Mouse (Mus musculus) hindbrain, embryonic 16.5 days (tissue): ENCODE data around the gene Astn2. TPM values are rescaled to one million over a fixed set of nuclear protein-coding genes. Genes with fewer than 3 reads are reported as not detected.

ENCODE experiments used
- ATAC-seq: fragments of 200-750 bp; cut with Nextera tagmentation; 2 replicates; pipeline ENCODE4 v1.8.0; 2017; ENCODE audit warnings: moderate TSS enrichment, moderate library complexity
- H3K27ac ChIP-seq: fragments of 300-500 bp; sonication (generic); 2 replicates; pipeline ENCODE4 v1.5.1; 2014; ENCODE audit warnings: low read depth, mild to moderate bottlenecking, control low read depth, low read length, moderate library complexity
- H3K27me3 ChIP-seq: fragments of 300-500 bp; sonication (generic); replicated peaks from 2 replicates; pipeline ENCODE4 v1.6.1; 2014; ENCODE audit warnings: low read length; ENCODE audit not compliant: control insufficient read depth, insufficient read depth
- H3K36me3 ChIP-seq: fragments of 300-500 bp; sonication (generic); 2 replicates; pipeline ENCODE4 v1.6.1; 2014; ENCODE audit warnings: mild to moderate bottlenecking, low read length, moderate library complexity, mixed read lengths; ENCODE audit not compliant: control insufficient read depth, insufficient read depth
- H3K4me1 ChIP-seq: fragments of 300-500 bp; sonication (generic); 2 replicates; pipeline ENCODE4 v1.6.1; 2014; ENCODE audit warnings: low read depth, low read length; ENCODE audit not compliant: control insufficient read depth, insufficient read depth
- H3K4me2 ChIP-seq: fragments of 300-500 bp; sonication (generic); 2 replicates; pipeline ENCODE4 v1.6.1; 2014; ENCODE audit warnings: mild to moderate bottlenecking, low read length, control low read depth, moderate library complexity
- H3K4me3 ChIP-seq: fragments of 300-500 bp; sonication (generic); 2 replicates; pipeline ENCODE4 v1.5.1; 2014; ENCODE audit warnings: mild to moderate bottlenecking, low read length, control low read depth, moderate library complexity
- H3K9ac ChIP-seq: fragments of 300-500 bp; sonication (generic); 2 replicates; pipeline ENCODE4 v1.6.1; 2014; ENCODE audit warnings: low read depth, mild to moderate bottlenecking, control low read depth, low read length, moderate library complexity
- H3K9me3 ChIP-seq: fragments of 300-500 bp; sonication (generic); 2 replicates; pipeline ENCODE4 v1.6.1; 2014; ENCODE audit warnings: mild to moderate bottlenecking, low read length, moderate library complexity; ENCODE audit not compliant: control insufficient read depth
- WGBS: fragments of 180-500 bp; shearing (Covaris S2); extraction: QIAGEN DNeasy Blood & Tissue Kit; methylation state at CpG from one replicate; pipeline ENCODE4 v1.1.7; 2014; 5-methylcytosine and 5-hydroxymethylcytosine counted together
- polyA plus RNA-seq: library from polyadenylated mRNA; unstranded; fragments of >200 nt; fragmentation: Nextera tagmentation; extraction: Ambion mirVana; gene quantifications from 2 replicates; pipeline ENCODE4 v1.2.1, GENCODE M21; 2015

The Astn2 gene
- polyA plus RNA-seq, 1 experiment from 2014 or later = 0.94 TPM

GRCm38 (mm10) chr4:65761658-65762057 lies 642.8 kb downstream of the Astn2 start:
- no peak for ATAC-seq
- no peak overlapping the region for H3K4me3 ChIP-seq
- H3K4me1 ChIP-seq = peaks cover 3% of the 10 kb centered on the region; the same call in 1 of the 2 replicates
- H3K36me3 ChIP-seq = no peaks in the 10 kb centered on the region
- no peak overlapping the region for H3K9ac ChIP-seq
- 65% methylated on average over 3 of the region's 3 CpGs for WGBS
- no peaks in the 10 kb centered on the region for H3K9me3 ChIP-seq
- no peak overlapping the region for H3K4me2 ChIP-seq
- H3K27ac ChIP-seq = no peak overlapping the region
- H3K27me3 ChIP-seq = no peaks in the 10 kb centered on the region

DNA sequence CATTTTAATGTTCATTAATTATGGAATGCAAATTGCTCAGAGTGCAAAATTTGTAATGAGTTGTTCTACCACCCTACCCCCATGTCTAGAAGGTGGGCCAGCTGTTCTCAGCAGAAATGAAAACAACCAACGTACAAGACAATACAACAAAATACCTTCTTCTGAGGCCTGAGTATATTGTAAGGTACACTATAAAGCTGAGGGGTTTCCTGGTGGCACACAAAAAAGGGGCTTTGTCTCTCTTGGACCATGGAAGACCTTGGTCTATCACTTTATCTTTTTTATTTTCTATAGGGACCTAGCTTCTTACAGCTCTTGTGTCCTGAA lies 645.6 kb downstream of the Astn2 start:
- H3K9me3 ChIP-seq = no peaks in the 10 kb centered on the region
- no peak overlapping the region for H3K4me2 ChIP-seq
- H3K4me1 ChIP-seq = peaks cover 3% of the 10 kb centered on the region; the same call in 1 of the 2 replicates
- H3K9ac ChIP-seq = no peak overlapping the region
- 74% methylated on average over 1 of the region's 1 CpGs for WGBS
- no peaks in the 10 kb centered on the region for H3K36me3 ChIP-seq
- no peak overlapping the region for H3K27ac ChIP-seq
- no peak for ATAC-seq
- no peaks in the 10 kb centered on the region for H3K27me3 ChIP-seq
- H3K4me3 ChIP-seq = no peak overlapping the region

DNA sequence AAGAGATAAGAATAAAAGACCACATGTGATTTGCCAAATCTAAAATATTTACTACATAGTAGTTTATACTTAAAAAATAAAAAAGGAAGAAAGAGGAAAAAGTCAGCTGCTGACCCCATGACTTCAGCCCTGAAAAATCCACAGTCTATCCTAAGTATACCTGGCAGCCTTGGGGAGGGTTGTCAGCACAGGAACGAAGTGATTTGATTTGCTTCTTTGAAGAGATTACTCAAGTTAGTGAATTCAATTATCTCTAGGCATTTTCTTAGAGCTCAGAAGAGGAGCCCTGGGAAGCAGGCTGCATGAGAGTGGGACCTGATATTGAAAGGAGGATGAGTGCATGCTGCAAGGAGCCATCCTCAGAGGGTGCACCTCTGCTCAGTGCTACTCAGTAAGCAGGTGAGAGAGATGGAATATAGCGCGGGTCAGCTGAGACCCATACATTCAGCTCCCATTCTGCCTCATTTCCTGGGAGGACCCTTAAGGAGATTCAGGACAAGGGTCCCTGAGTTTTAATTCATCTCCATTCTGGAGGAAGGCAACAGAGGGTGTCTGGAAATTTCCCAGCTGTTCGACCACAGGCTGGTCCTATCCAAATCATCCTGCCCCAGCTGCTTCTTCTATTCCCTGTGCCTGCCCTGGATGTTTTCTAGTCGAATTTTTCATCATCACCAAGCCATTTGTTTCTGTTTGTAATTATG lies 646.1 kb downstream of the Astn2 start:
- peaks cover 3% of the 10 kb centered on the region; the same call in 1 of the 2 replicates for H3K4me1 ChIP-seq
- WGBS = 47% methylated on average over 5 of the region's 5 CpGs
- H3K4me3 ChIP-seq = no peak overlapping the region
- no peaks in the 10 kb centered on the region for H3K9me3 ChIP-seq
- H3K27ac ChIP-seq = no peak overlapping the region
- ATAC-seq = peak; percentile 64; the same call in 1 of the 2 replicates
- no peak overlapping the region for H3K4me2 ChIP-seq
- no peak overlapping the region for H3K9ac ChIP-seq
- H3K36me3 ChIP-seq = no peaks in the 10 kb centered on the region
- no peaks in the 10 kb centered on the region for H3K27me3 ChIP-seq

GRCm38 (mm10) chr4:65752941-65753340 lies 651.5 kb downstream of the Astn2 start:
- no peak for ATAC-seq
- H3K36me3 ChIP-seq = no peaks in the 10 kb centered on the region

GRCm38 (mm10) chr4:65744788-65745187 lies 659.6 kb downstream of the Astn2 start:
- Histone ChIP-seq H3K9me3 (no peaks in the 10 kb centered on the region), H3K4me3 (no peak overlapping the region), H3K27me3 (no peaks in the 10 kb centered on the region), H3K9ac (no peak overlapping the region), H3K36me3 (no peaks in the 10 kb centered on the region), H3K4me2 (no peak overlapping the region), H3K27ac (no peak overlapping the region), H3K4me1 (peaks cover 7% of the 10 kb centered on the region)
- ATAC-seq = no peak

More at GRCm38 (mm10) chr4:65752941-65753340, 651.5 kb downstream of the Astn2 start:
- Histone ChIP-seq H3K4me3 (no peak overlapping the region), H3K27ac (no peak overlapping the region), H3K9ac (no peak overlapping the region), H3K27me3 (no peaks in the 10 kb centered on the region), H3K4me2 (no peak overlapping the region), H3K9me3 (no peaks in the 10 kb centered on the region), H3K4me1 (no peaks in the 10 kb centered on the region)
- 88% methylated on average over 3 of the region's 3 CpGs for whole genome bisulfite sequencing

- Histone ChIP-seq H3K4me1 (peaks cover 7% of the 10 kb centered on the region), H3K36me3 (no peaks in the 10 kb centered on the region), H3K4me2 (no peak overlapping the region), H3K9me3 (no peaks in the 10 kb centered on the region), H3K4me3 (no peak overlapping the region), H3K27me3 (no peaks in the 10 kb centered on the region), H3K9ac (no peak overlapping the region), H3K27ac (peak overlapping the region; percentile 23; the same call in 1 of the 2 replicates)
- WGBS = 49% methylated on average over 5 of the region's 5 CpGs
- ATAC-seq = 0 out of 2 replicates have a peak, but pooled peaks have one; percentile 25
These were observed 660.3 kb downstream of the Astn2 start for GRCm38 (mm10) chr4:65744088-65744610.

DNA sequence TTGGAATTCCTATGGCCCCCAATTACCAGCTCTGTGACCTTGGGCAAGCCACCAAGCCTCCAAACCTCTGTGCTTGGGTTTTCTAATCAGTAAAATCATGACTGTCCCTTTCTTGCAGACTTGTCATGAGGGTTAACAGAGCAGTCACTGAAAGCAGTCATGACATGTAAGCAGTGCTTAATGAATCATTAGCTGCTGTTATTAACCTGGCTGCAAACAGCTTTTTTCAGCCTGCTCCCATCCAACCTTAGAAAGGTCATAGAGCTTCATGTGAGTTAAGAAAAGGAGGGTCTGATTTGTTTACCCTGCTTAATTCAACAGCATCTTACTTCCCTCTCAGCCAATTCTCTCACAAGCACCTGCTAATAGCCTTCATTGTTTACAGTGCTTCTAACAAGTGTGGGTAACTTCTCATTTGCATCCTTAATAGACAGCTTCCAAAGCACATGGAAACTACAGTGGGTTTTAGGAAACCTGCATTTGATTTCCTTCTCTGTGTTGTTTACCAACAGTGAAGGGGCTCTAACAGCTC lies 661.2 kb downstream of the Astn2 start:
- Histone ChIP-seq H3K9me3 (no peaks in the 10 kb centered on the region), H3K9ac (no peak overlapping the region), H3K4me2 (no peak overlapping the region), H3K27me3 (no peaks in the 10 kb centered on the region), H3K36me3 (no peaks in the 10 kb centered on the region), H3K4me3 (no peak overlapping the region), H3K4me1 (peaks cover 7% of the 10 kb centered on the region), H3K27ac (no peak overlapping the region)
- ATAC-seq = no peak

DNA sequence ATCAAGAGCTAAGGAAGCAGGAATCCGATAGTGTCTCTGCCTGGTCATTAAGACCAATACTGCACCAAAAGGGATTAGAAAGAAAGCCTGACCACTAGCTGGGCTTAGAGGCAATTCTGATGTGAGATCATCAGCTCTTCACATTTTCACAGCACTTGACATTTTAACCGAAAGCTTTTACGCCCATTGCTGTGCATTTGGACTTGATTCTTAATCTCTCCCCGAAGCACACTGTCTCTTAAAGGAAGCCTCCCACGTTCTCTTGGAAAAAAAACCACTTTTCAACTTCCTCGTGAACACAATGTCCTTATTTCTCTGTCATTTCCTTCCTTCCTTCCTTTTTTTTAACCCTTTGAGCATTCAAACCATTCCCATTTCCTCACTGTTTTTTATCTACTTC lies 680.0 kb downstream of the Astn2 start:
- Histone ChIP-seq H3K4me2 (no peak overlapping the region), H3K4me1 (no peaks in the 10 kb centered on the region), H3K4me3 (no peak overlapping the region), H3K9ac (no peak overlapping the region), H3K36me3 (no peaks in the 10 kb centered on the region), H3K27ac (no peak overlapping the region), H3K27me3 (no peaks in the 10 kb centered on the region), H3K9me3 (no peaks in the 10 kb centered on the region)
- 76% methylated on average over 6 of the region's 6 CpGs for WGBS
- ATAC-seq = no peak

DNA sequence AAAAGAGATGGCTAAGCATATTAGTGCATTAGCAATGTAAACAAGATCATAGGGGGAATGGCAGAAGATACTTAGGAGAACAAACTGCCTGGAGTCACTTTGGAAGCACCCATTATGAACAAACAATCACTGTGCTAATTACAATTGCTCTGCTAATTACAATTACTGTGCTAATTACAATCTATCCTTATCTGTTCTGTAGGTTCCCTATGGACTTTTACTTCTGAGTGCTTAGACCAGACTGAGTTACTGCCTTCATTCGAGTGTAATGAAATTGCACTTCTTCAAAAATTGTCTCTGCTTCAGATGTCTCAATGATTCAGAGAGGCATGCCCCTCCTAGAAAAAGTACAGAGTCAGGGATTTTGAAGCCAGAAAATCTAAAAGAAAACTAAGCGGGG lies 684.8 kb downstream of the Astn2 start:
- Histone ChIP-seq H3K9me3 (no peaks in the 10 kb centered on the region), H3K4me2 (no peak overlapping the region), H3K4me1 (no peaks in the 10 kb centered on the region), H3K27me3 (no peaks in the 10 kb centered on the region), H3K4me3 (no peak overlapping the region), H3K9ac (no peak overlapping the region), H3K36me3 (no peaks in the 10 kb centered on the region), H3K27ac (no peak overlapping the region)
- WGBS = 75% methylated on average over 2 of the region's 2 CpGs
- ATAC-seq = peak; percentile 67
